21 mouse cellular contexts compared by ENCODE assay signal in genomic region chr10:95567550-95567949, GRCm38 (mm10). TPM values are rescaled to one million over a fixed set of nuclear protein-coding genes. Genes with fewer than 3 reads are reported as not detected.
DNase-seq lines count a peak whose midpoint lies in the region; ATAC-seq and TF ChIP-seq lines count a peak whose summit lies in the region.
"Had no signal": no experiment of that assay in that cellular context is flagged by ENCODE, and none has a peak within 500 bp of the region (broad histone marks: within the 10 kb centered on the region; RNA-seq: fewer than 3 reads in every experiment).

No protein-coding gene starts in this region.

- WGBS in embryonic facial prominence, embryonic 10.5 days, result 65% methylated on average over 5 of the region's 5 CpGs
- 77% methylated on average over 5 of the region's 5 CpGs for WGBS in liver, embryonic 15.5 days (ENCODE audit: insufficient replicate concordance)

- H3K9ac ChIP-seq in liver, embryonic 15.5 days, result no peak overlapping the region
- H3K9ac ChIP-seq: hindbrain, embryonic 12.5 days; limb, embryonic 12.5 days; lung, embryonic 14.5 days; midbrain, embryonic 15.5 days; neural tube, embryonic 15.5 days had no signal

- H3K9me3 ChIP-seq in embryonic facial prominence, embryonic 10.5 days, result no peaks in the 10 kb centered on the region
- no peaks in the 10 kb centered on the region for H3K9me3 ChIP-seq in liver, embryonic 15.5 days (replicated peaks)
- H3K9me3 ChIP-seq: hindbrain, embryonic 12.5 days; limb, embryonic 12.5 days; midbrain, embryonic 15.5 days; neural tube, embryonic 15.5 days had no signal

- H3K4me1 ChIP-seq in embryonic facial prominence, embryonic 10.5 days, result peaks cover 21% of the 10 kb centered on the region
- peaks cover 59% of the 10 kb centered on the region for H3K4me1 ChIP-seq in liver, embryonic 15.5 days (replicated peaks)
- H3K4me1 ChIP-seq: hindbrain, embryonic 12.5 days had no signal

- H3K27me3 ChIP-seq in embryonic facial prominence, embryonic 10.5 days (replicated peaks; ENCODE audit: low read depth, poor library complexity, severe bottlenecking), result no peaks in the 10 kb centered on the region
- H3K27me3 ChIP-seq in liver, embryonic 15.5 days, result no peaks in the 10 kb centered on the region
- H3K27me3 ChIP-seq: CH12.LX; hindbrain, embryonic 12.5 days; limb, embryonic 12.5 days; midbrain, embryonic 15.5 days; neural tube, embryonic 15.5 days had no signal

- no peak overlapping the region for H3K4me3 ChIP-seq in gastrocnemius, adult 2 months
- H3K4me3 ChIP-seq in embryonic facial prominence, embryonic 10.5 days, result no peak overlapping the region
- H3K4me3 ChIP-seq in liver, embryonic 15.5 days (replicated peaks), result no peak overlapping the region
- H3K4me3 ChIP-seq: hindbrain, embryonic 12.5 days; limb, embryonic 12.5 days; midbrain, embryonic 15.5 days; neural tube, embryonic 15.5 days had no signal

- TF ChIP-seq CTCF in gastrocnemius, adult 2 months (IDR thresholded peaks at IDR 0.05), result no peak

- DNase-seq in gastrocnemius, adult 2 months, result no peak
- DNase-seq in gastrocnemius, postnatal 10 days, result no peak
- DNase-seq in kidney, adult 9 months, result peak; percentile 56
- no peak for DNase-seq in kidney, adult 18-20 months
- no peak for DNase-seq in embryonic facial prominence, embryonic 10.5 days (ENCODE audit: low spot score)
- no peak for DNase-seq in left cerebral cortex, adult 9 months (ENCODE audit: low spot score in 2 of 2)
- DNase-seq: adrenal gland, postnatal 36 days; cerebellum, adult 11-12 months; cerebellum, postnatal 14 days; embryo, embryonic 11 days; lung, embryonic 14.5 days; lung, postnatal 36 days; retina, postnatal 1 day; thymus, adult 2 months had no signal

- H3K36me3 ChIP-seq in embryonic facial prominence, embryonic 10.5 days (replicated peaks), result no peaks in the 10 kb centered on the region
- no peaks in the 10 kb centered on the region for H3K36me3 ChIP-seq in liver, embryonic 15.5 days (replicated peaks)
- H3K36me3 ChIP-seq: hindbrain, embryonic 12.5 days; limb, embryonic 12.5 days; midbrain, embryonic 15.5 days; neural tube, embryonic 15.5 days had no signal

- no peak overlapping the region for H3K4me2 ChIP-seq in liver, embryonic 15.5 days
- H3K4me2 ChIP-seq: hindbrain, embryonic 12.5 days; limb, embryonic 12.5 days; lung, embryonic 14.5 days; midbrain, embryonic 15.5 days; neural tube, embryonic 15.5 days had no signal

- ATAC-seq in liver, embryonic 15.5 days (ENCODE audit: insufficient read depth), result no peak
- ATAC-seq: forebrain, embryonic 16.5 days; midbrain, embryonic 15.5 days had no signal

- intact Hi-C loops in gastrocnemius, adult 2 months (cut with DNase I), result loop anchor here (5.0 kb wide), 1 partner anchor 40 kb away; no protein-coding TSS in a partner anchor

- peak overlapping the region; percentile 72 for H3K27ac ChIP-seq in gastrocnemius, adult 2 months
- H3K27ac ChIP-seq in embryonic facial prominence, embryonic 10.5 days (replicated peaks), result 0 out of 2 replicates have a peak overlapping the region, but pooled peaks have one; percentile 12
- peak overlapping the region; percentile 91 for H3K27ac ChIP-seq in liver, embryonic 15.5 days (replicated peaks)
- H3K27ac ChIP-seq: hindbrain, embryonic 12.5 days; limb, embryonic 12.5 days; midbrain, embryonic 15.5 days; neural tube, embryonic 15.5 days had no signal

RNA-seq across cellular contexts. Expression of gene Nudt4, which starts 3.6 kb away (rescaled TPM):
- total RNA-seq in gastrocnemius, adult 2 months (2021), result 100 to 1,000 TPM; 182 to 332 TPM
- 100 to 1,000 TPM; 212 to 218 TPM for total RNA-seq in gastrocnemius, postnatal 10 days (2021)
- 79.4 and 82.9 TPM in 2 replicates for polyA plus RNA-seq in embryonic facial prominence, embryonic 10.5 days (2016; fragmentation: Nextera tagmentation; extraction: Ambion mirVana)
- 85.3 and 87.5 TPM in 2 replicates for polyA plus RNA-seq in liver, embryonic 15.5 days (2015; fragmentation: Nextera tagmentation; extraction: Ambion mirVana)

RNA-seq across cellular contexts. Expression of gene Ube2n, which starts 52.6 kb away (rescaled TPM):
- 10 to 100 TPM; 71.3 to 75.6 TPM for total RNA-seq in gastrocnemius, adult 2 months (2021)
- 100 to 1,000 TPM; 111 to 139 TPM for total RNA-seq in gastrocnemius, postnatal 10 days (2021)
- 439 and 441 TPM in 2 replicates for polyA plus RNA-seq in embryonic facial prominence, embryonic 10.5 days (2016; fragmentation: Nextera tagmentation; extraction: Ambion mirVana)
- polyA plus RNA-seq in liver, embryonic 15.5 days (2015; fragmentation: Nextera tagmentation; extraction: Ambion mirVana), result 124 and 132 TPM in 2 replicates

Comparison
In these comparisons a context has a peak if more than half of its experiments do, and no peak if none do; other contexts are left out.
1. H3K27ac ChIP-seq: peak in every context shown above with its lines; median percentile 91 in liver, embryonic 15.5 days; 72 in gastrocnemius, adult 2 months; 12 in embryonic facial prominence, embryonic 10.5 days.